Mouse (Mus musculus) adrenal gland, postnatal 10 days (tissue): ENCODE data around the gene Vmn2r78. TPM values are rescaled to one million over a fixed set of nuclear protein-coding genes. Genes with fewer than 3 reads are reported as not detected.
"Not testable (repeated sequence)": the region's sequence is repeated elsewhere in the genome, so short reads cannot be mapped to it uniquely, and the experiment has no call there.

ENCODE experiments used
- DNase-seq: peaks from one replicate; pipeline ENCODE4 v3.0.0; 2021; ENCODE audit warnings: mixed read lengths
- long read RNA-seq, 2 experiments: library from polyadenylated mRNA; stranded (forward); transcript quantifications; one replicate each; pipeline ENCODE4 v2.0.0; 2021
- total RNA-seq, 2 experiments: library from RNA; stranded (reverse); gene quantifications; 2 replicates each; pipeline ENCODE4 v1.2.3; 2021

Vmn2r78 gene
- not detected for total RNA-seq
- long read RNA-seq, experiment 1, result 0 reads
- long read RNA-seq, experiment 2, result 0 reads

DNA sequence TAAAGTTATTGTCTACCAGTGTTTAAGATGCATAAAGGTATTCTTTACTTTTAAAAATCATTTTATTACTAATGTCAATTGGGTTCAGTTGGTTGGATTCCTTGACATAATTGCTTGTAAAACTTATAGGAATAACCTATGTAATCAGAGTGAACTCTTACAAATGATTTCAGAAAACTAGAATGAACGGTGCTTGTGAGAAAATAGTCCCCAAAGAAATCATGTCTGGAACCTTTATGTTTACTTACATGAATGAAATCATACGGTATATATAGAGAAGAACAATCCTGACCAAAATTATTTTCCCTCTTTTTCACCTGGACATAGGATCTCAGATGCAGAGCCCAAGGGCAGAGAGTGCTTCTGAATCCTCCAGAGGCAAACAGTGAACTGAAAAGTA lies at the start of gene Vmn2r78:
Gene Vmn2r78 (plus strand): TSS at position 301 of the 400 bp plus-strand sequence.
- not testable (repeated sequence) for DNase-seq

DNA sequence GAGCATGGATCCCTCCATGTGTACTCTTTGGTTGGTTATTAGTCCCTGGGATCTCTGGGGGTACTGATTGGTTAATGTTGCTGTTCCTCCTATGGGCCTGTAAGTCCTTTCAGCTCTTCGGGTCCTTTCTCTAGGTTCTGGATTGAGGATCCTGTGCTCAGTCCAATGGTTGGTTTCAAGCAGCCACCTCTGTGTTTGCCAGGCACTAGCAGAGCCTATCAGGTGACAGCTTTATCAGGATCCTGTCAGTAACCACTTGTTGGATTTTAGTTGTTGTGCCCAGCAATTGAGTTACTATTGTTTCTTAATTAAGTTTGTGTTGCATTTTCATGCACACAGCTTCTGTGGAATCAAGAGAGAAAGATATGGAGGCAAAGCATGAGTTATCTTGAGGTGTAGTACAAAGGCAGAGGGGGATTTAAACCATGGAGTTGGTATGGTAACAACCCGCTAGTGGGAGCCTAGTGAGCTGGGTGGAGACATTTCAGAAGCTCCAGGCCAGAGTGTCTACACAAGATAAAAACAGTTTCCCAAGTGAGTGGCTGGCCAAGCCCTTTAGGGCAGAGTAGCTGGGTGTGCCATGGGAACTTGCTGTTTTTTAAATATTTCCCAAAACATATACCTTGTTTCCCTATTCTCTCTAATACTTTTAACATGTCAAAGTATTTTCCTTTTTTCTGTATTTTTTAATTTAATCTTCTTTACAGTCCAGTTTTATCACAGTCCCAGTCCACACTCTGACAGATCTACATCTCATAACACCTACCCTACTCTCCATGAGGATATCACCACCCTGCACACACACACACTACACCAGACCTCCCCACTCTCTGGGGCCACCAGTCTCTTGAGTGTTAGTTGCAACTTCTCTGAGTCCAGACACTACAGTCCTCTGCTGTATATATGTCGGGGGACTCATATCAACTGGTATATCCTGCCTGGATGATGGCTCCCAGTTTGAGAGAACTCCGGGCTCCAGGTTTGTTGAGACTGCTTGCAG lies 25.1 kb upstream of the Vmn2r78 start:
- no peak for DNase-seq

DNA sequence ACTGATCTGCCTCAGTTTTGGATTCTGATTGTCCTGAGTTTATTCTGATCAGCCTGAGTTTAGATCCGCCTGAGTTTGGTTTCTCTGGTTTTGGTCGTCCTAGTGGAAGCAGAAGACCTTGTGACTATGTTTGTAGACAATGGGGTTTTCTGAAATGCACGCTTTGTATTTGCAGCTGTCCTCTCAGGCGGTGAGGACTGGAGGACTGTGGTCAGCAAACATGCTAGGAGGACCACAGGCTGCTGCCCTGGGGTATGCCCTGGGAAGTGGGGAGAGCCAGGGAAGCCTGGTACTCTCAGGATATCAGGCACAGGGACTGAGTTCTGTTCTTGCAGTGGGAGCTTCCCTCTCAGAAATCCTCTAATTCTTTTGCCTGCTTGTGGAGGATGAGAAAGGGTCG lies 22.4 kb downstream of the Vmn2r78 start:
- DNase-seq, result no peak

DNA sequence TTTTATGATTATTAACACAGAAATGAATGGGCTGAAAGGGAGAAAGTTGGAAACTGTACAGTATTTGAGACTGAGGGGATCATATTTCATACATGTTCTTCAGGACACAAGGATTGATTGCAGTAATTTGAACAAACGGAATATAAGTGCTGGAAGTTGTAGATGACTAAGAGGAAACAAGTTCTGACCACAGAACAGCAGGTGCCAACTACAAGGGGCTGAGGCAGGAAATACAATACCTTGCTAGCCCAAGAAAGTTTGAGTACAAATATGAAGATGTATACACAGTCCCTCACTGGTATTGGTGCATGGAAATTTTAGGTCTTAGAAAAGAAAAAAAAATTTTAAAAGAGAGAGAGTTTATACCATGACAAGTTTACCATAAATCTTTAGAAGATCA lies 79.8 kb downstream of the Vmn2r78 start:
- no peak for DNase-seq

DNA sequence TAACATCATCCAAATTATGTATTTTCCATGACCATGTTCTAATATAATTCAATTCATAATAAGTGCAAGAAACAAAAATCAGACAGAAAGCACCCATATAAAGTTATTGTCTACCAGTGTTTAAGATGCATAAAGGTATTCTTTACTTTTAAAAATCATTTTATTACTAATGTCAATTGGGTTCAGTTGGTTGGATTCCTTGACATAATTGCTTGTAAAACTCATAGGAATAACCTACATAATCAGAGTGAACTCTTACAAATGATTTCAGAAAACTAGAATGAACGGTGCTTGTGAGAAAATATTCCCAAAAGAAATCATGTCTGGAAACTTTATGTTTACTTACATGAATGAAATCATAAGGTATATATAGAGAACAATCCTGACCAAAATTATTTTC lies 80.9 kb downstream of the Vmn2r78 start, which contains the start of gene Vmn2r79:
Gene Vmn2r79 (plus strand): TSS at position 301 of the 400 bp plus-strand sequence.
- not testable (repeated sequence) for DNase-seq

Other genes with a start within 250 kb of the Vmn2r78 start
- not detected for gene Olfr292, start 226.8 kb upstream of the Vmn2r78 start, total RNA-seq
- gene Folh1, start 139.2 kb upstream of the Vmn2r78 start, total RNA-seq, result under 1 TPM; 0.58 to 0.87 TPM
- gene Vmn2r77, start 120.1 kb upstream of the Vmn2r78 start, total RNA-seq, result not detected
- gene Vmn2r79, start 81.0 kb downstream of the Vmn2r78 start, total RNA-seq, result under 1 TPM in 1 of 2 experiments, not detected in 1; 0.03 TPM